In genomic region chr11:18753856-18754255, GRCm38 (mm10) we compare ENCODE assay signal across 9 mouse cellular contexts.
A peak's percentile ranks its signal among the peaks of the same experiment; 100 is the strongest.
DNase-seq lines count a peak whose midpoint lies in the region; ATAC-seq and TF ChIP-seq lines count a peak whose summit lies in the region.
"Had no signal": no experiment of that assay in that cellular context is flagged by ENCODE, and none has a peak within 500 bp of the region (broad histone marks: within the 10 kb centered on the region; RNA-seq: fewer than 3 reads in every experiment).

No protein-coding gene starts in this region.

- peak; percentile 39 to 72 for DNase-seq in cerebellum, adult 18-20 months
- DNase-seq in lung, embryonic 14.5 days = peak; percentile 44
- DNase-seq in lung, postnatal 36 days = no peak
- DNase-seq in left cerebral cortex, postnatal 4 days = no peak
- no peak for DNase-seq in layer of hippocampus, postnatal 10 days (ENCODE audit: low spot score in 2 of 2)

- H3K9ac ChIP-seq in lung, embryonic 14.5 days = 0 out of 2 replicates have a peak overlapping the region, but pooled peaks have one; percentile 27
- H3K9ac ChIP-seq in intestine, embryonic 15.5 days = 0 out of 2 replicates have a peak overlapping the region, but pooled peaks have one; percentile 17
- H3K9ac ChIP-seq in neural tube, embryonic 15.5 days (replicated peaks) = 0 out of 2 replicates have a peak overlapping the region, but pooled peaks have one; percentile 14

- H3K4me3 ChIP-seq in lung, embryonic 14.5 days (ENCODE audit: low read depth, low read length) = peak overlapping the region; percentile 2; the same call in 1 of the 2 replicates
- 0 out of 2 replicates have a peak overlapping the region, but pooled peaks have one; percentile 4 for H3K4me3 ChIP-seq in intestine, embryonic 15.5 days (replicated peaks)
- H3K4me3 ChIP-seq in neural tube, embryonic 15.5 days (replicated peaks) = 0 out of 2 replicates have a peak overlapping the region, but pooled peaks have one; percentile 19
- H3K4me3 ChIP-seq: erythroblast, embryonic 14.5 days had no signal

- intact Hi-C loops in left cerebral cortex, postnatal 4 days (cut with DNase I) = no loop called here

- H3K4me1 ChIP-seq in lung, embryonic 14.5 days (ENCODE audit: insufficient read depth) = peaks cover 33% of the 10 kb centered on the region
- peaks cover 17% of the 10 kb centered on the region; the same call in 1 of the 2 replicates for H3K4me1 ChIP-seq in intestine, embryonic 15.5 days (replicated peaks)
- H3K4me1 ChIP-seq in neural tube, embryonic 15.5 days = peaks cover 44% of the 10 kb centered on the region

- H3K4me2 ChIP-seq in lung, embryonic 14.5 days = peak overlapping the region; percentile 56
- peak overlapping the region; percentile 52 for H3K4me2 ChIP-seq in intestine, embryonic 15.5 days (replicated peaks)
- peak overlapping the region; percentile 46 for H3K4me2 ChIP-seq in neural tube, embryonic 15.5 days

- no peaks in the 10 kb centered on the region for H3K27me3 ChIP-seq in lung, embryonic 14.5 days (ENCODE audit: insufficient read depth, low read length)
- no peaks in the 10 kb centered on the region for H3K27me3 ChIP-seq in intestine, embryonic 15.5 days (replicated peaks)
- H3K27me3 ChIP-seq in neural tube, embryonic 15.5 days (replicated peaks) = no peaks in the 10 kb centered on the region

- no peaks in the 10 kb centered on the region for H3K36me3 ChIP-seq in lung, embryonic 14.5 days (ENCODE audit: insufficient read depth)
- no peaks in the 10 kb centered on the region for H3K36me3 ChIP-seq in intestine, embryonic 15.5 days
- H3K36me3 ChIP-seq in neural tube, embryonic 15.5 days = no peaks in the 10 kb centered on the region

- H3K27ac ChIP-seq in lung, embryonic 14.5 days (ENCODE audit: low read depth) = peak overlapping the region; percentile 79; the same call in 1 of the 2 replicates
- H3K27ac ChIP-seq in intestine, embryonic 15.5 days = peak overlapping the region; percentile 84
- peak overlapping the region; percentile 79 for H3K27ac ChIP-seq in neural tube, embryonic 15.5 days (replicated peaks)

- no peak for TF ChIP-seq CTCF in lung, embryonic 14.5 days (IDR thresholded peaks at IDR 0.05; ENCODE audit: low read depth)

- WGBS in lung, embryonic 14.5 days = 11% methylated on average over 9 of the region's 9 CpGs
- 11% methylated on average over 9 of the region's 9 CpGs for WGBS in intestine, embryonic 15.5 days
- 7% methylated on average over 9 of the region's 9 CpGs for WGBS in neural tube, embryonic 15.5 days

- no peak for ATAC-seq in cerebellum, adult (ENCODE audit: insufficient number of reproducible peaks, low FRiP score, low TSS enrichment)
- no peak for ATAC-seq in lung, embryonic 14.5 days (ENCODE audit: insufficient read depth)
- ATAC-seq in intestine, embryonic 15.5 days = peak; percentile 83
- peak; percentile 24 for ATAC-seq in neural tube, embryonic 15.5 days (ENCODE audit: low FRiP score)

- no peaks in the 10 kb centered on the region for H3K9me3 ChIP-seq in lung, embryonic 14.5 days (ENCODE audit: low read depth, low read length)
- H3K9me3 ChIP-seq in intestine, embryonic 15.5 days = no peaks in the 10 kb centered on the region
- H3K9me3 ChIP-seq in neural tube, embryonic 15.5 days (replicated peaks) = no peaks in the 10 kb centered on the region

Comparison
In these comparisons a context has a peak if more than half of its experiments do, and no peak if none do; other contexts are left out.
1. DNase-seq: peak in cerebellum, adult 18-20 months (2 of 2) and lung, embryonic 14.5 days (single experiment); none in lung, postnatal 36 days (single experiment), left cerebral cortex, postnatal 4 days (single experiment) and layer of hippocampus, postnatal 10 days (0 of 2).
2. ATAC-seq: peak in intestine, embryonic 15.5 days (single experiment) and neural tube, embryonic 15.5 days (single experiment); none in cerebellum, adult (single experiment) and lung, embryonic 14.5 days (single experiment).
3. Peak in every context shown above with its lines, with median percentiles within 50 percentile points of each other: H3K27ac ChIP-seq, H3K4me2 ChIP-seq, H3K4me3 ChIP-seq and H3K9ac ChIP-seq.